Mouse (Mus musculus): ENCODE measurements at regions not wholly inside any gene's neighbourhood (a gene's known extent, or its start where the extent isn't known, plus 50 kb on each side); places are given as distances from the start of the nearest gene placed in this dataset.

GRCm38 (mm10) chr7:79543231-79544071, 74.0 kb downstream of the Rhcg start:
- under 1% methylated on average over 58 of the region's 58 CpGs for WGBS
- ATAC-seq (replicated peaks; ENCODE audit: low FRiP score): no peak

GRCm38 (mm10) chr7:79542379-79543015, 75.0 kb downstream of the Rhcg start:
- Histone ChIP-seq H3K9me3 (replicated peaks) (no peaks in the 10 kb centered on the region), H3K4me3 (replicated peaks) (no peak overlapping the region), H3K4me2 (no peak overlapping the region), H3K9ac (no peak overlapping the region), H3K27me3 (peaks cover 98% of the 10 kb centered on the region), H3K27ac (no peak overlapping the region), H3K36me3 (no peaks in the 10 kb centered on the region), H3K4me1 (peaks cover 8% of the 10 kb centered on the region)
- no peak for ATAC-seq (replicated peaks; ENCODE audit: low FRiP score)
- 2% methylated on average over 23 of the region's 23 CpGs for WGBS

More at GRCm38 (mm10) chr7:79543231-79544071, 74.0 kb downstream of the Rhcg start:
- Histone ChIP-seq H3K9ac (no peak overlapping the region), H3K36me3 (no peaks in the 10 kb centered on the region), H3K4me3 (replicated peaks) (peak overlapping the region; percentile 19), H3K4me2 (peak overlapping the region; percentile 16; the same call in 1 of the 2 replicates), H3K4me1 (peaks cover 8% of the 10 kb centered on the region), H3K27me3 (peaks cover 98% of the 10 kb centered on the region), H3K27ac (no peak overlapping the region), H3K9me3 (replicated peaks) (no peaks in the 10 kb centered on the region)

GRCm38 (mm10) chr7:79540246-79540645, 74.1 kb upstream of the Polg start:
- 26% methylated on average over 2 of the region's 2 CpGs for WGBS
- H3K27me3 ChIP-seq: peaks cover 98% of the 10 kb centered on the region
- H3K36me3 ChIP-seq: no peaks in the 10 kb centered on the region
- H3K4me2 ChIP-seq: no peak overlapping the region
- peaks cover 21% of the 10 kb centered on the region for H3K4me1 ChIP-seq
- H3K9ac ChIP-seq: no peak overlapping the region
- H3K27ac ChIP-seq: no peak overlapping the region
- no peak for ATAC-seq (replicated peaks; ENCODE audit: low FRiP score)
- no peaks in the 10 kb centered on the region for H3K9me3 ChIP-seq (replicated peaks)
- no peak overlapping the region for H3K4me3 ChIP-seq (replicated peaks)

- Histone ChIP-seq H3K27me3 (peaks cover 98% of the 10 kb centered on the region), H3K9ac (no peak overlapping the region), H3K4me1 (peaks cover 23% of the 10 kb centered on the region), H3K4me3 (replicated peaks) (no peak overlapping the region), H3K9me3 (replicated peaks) (no peaks in the 10 kb centered on the region), H3K27ac (no peak overlapping the region), H3K36me3 (no peaks in the 10 kb centered on the region), H3K4me2 (no peak overlapping the region)
- no peak for ATAC-seq (replicated peaks; ENCODE audit: low FRiP score)
- 4% methylated on average over 3 of the region's 3 CpGs for WGBS
Observed at GRCm38 (mm10) chr7:79539426-79539825, 73.3 kb upstream of the Polg start.

GRCm38 (mm10) chr7:79536157-79536641, 70.0 kb upstream of the Polg start:
- Histone ChIP-seq H3K36me3 (no peaks in the 10 kb centered on the region), H3K27me3 (peaks cover 98% of the 10 kb centered on the region), H3K9ac (no peak overlapping the region), H3K4me1 (peaks cover 15% of the 10 kb centered on the region), H3K9me3 (replicated peaks) (no peaks in the 10 kb centered on the region), H3K27ac (no peak overlapping the region), H3K4me2 (peak overlapping the region; percentile 61), H3K4me3 (replicated peaks) (peak overlapping the region; percentile 39)
- ATAC-seq (replicated peaks; ENCODE audit: low FRiP score): 0 out of 2 replicates have a peak, but pooled peaks have one; percentile 12
- under 1% methylated on average over 27 of the region's 27 CpGs for WGBS

GRCm38 (mm10) chr7:79535251-79536111, 69.3 kb upstream of the Polg start:
- H3K27ac ChIP-seq: no peak overlapping the region
- WGBS: 2% methylated on average over 60 of the region's 66 CpGs
- no peaks in the 10 kb centered on the region for H3K9me3 ChIP-seq (replicated peaks)
- no peak overlapping the region for H3K9ac ChIP-seq
- H3K36me3 ChIP-seq: no peaks in the 10 kb centered on the region
- peak overlapping the region; percentile 61 for H3K4me2 ChIP-seq
- H3K27me3 ChIP-seq: peaks cover 99% of the 10 kb centered on the region
- peak overlapping the region; percentile 39 for H3K4me3 ChIP-seq (replicated peaks)
- ATAC-seq (replicated peaks; ENCODE audit: low FRiP score): peak; percentile 33; the same call in 1 of the 2 replicates
- H3K4me1 ChIP-seq: peaks cover 15% of the 10 kb centered on the region

GRCm38 (mm10) chr7:79534819-79535218, 68.7 kb upstream of the Polg start:
- H3K36me3 ChIP-seq: no peaks in the 10 kb centered on the region
- no peak overlapping the region for H3K27ac ChIP-seq
- ATAC-seq (replicated peaks; ENCODE audit: low FRiP score): no peak
- H3K9ac ChIP-seq: no peak overlapping the region
- no peak overlapping the region for H3K4me2 ChIP-seq
- no peak overlapping the region for H3K4me3 ChIP-seq (replicated peaks)
- peaks cover 100% of the 10 kb centered on the region for H3K27me3 ChIP-seq
- no peaks in the 10 kb centered on the region for H3K9me3 ChIP-seq (replicated peaks)
- peaks cover 15% of the 10 kb centered on the region for H3K4me1 ChIP-seq
- WGBS: 2% methylated on average over 7 of the region's 7 CpGs

- no peaks in the 10 kb centered on the region for H3K9me3 ChIP-seq (replicated peaks)
- WGBS: 11% methylated on average over 5 of the region's 5 CpGs
- no peak for ATAC-seq (replicated peaks; ENCODE audit: low FRiP score)
- no peaks in the 10 kb centered on the region for H3K36me3 ChIP-seq
- H3K27me3 ChIP-seq: peaks cover 100% of the 10 kb centered on the region
- no peak overlapping the region for H3K4me3 ChIP-seq (replicated peaks)
- peaks cover 15% of the 10 kb centered on the region for H3K4me1 ChIP-seq
- H3K27ac ChIP-seq: no peak overlapping the region
- H3K4me2 ChIP-seq: no peak overlapping the region
- no peak overlapping the region for H3K9ac ChIP-seq
Observed at GRCm38 (mm10) chr7:79534381-79534780, 68.2 kb upstream of the Polg start.

GRCm38 (mm10) chr7:79532626-79533140, 66.5 kb upstream of the Polg start:
- 58% methylated on average over 5 of the region's 5 CpGs for WGBS

GRCm38 (mm10) chr7:79531551-79532356, 65.6 kb upstream of the Polg start:
- no peak overlapping the region for H3K4me3 ChIP-seq (replicated peaks)
- peaks cover 15% of the 10 kb centered on the region for H3K4me1 ChIP-seq
- H3K4me2 ChIP-seq: no peak overlapping the region
- no peaks in the 10 kb centered on the region for H3K9me3 ChIP-seq (replicated peaks)
- no peak overlapping the region for H3K27ac ChIP-seq
- no peak overlapping the region for H3K9ac ChIP-seq
- peaks cover 97% of the 10 kb centered on the region for H3K27me3 ChIP-seq
- no peak for ATAC-seq (replicated peaks; ENCODE audit: low FRiP score)
- no peaks in the 10 kb centered on the region for H3K36me3 ChIP-seq
- 9% methylated on average over 12 of the region's 12 CpGs for WGBS

More at GRCm38 (mm10) chr7:79532626-79533140, 66.5 kb upstream of the Polg start:
- Histone ChIP-seq H3K4me3 (replicated peaks) (no peak overlapping the region), H3K27ac (no peak overlapping the region), H3K36me3 (no peaks in the 10 kb centered on the region), H3K9me3 (replicated peaks) (no peaks in the 10 kb centered on the region), H3K4me2 (no peak overlapping the region), H3K9ac (no peak overlapping the region), H3K4me1 (peaks cover 15% of the 10 kb centered on the region), H3K27me3 (peaks cover 97% of the 10 kb centered on the region)
- ATAC-seq (replicated peaks; ENCODE audit: low FRiP score): no peak

GRCm38 (mm10) chr7:79531142-79531541, 65.0 kb upstream of the Polg start:
- H3K27ac ChIP-seq: no peak overlapping the region
- ATAC-seq (replicated peaks; ENCODE audit: low FRiP score): no peak
- H3K4me2 ChIP-seq: no peak overlapping the region
- WGBS: 16% methylated on average over 5 of the region's 5 CpGs
- H3K4me1 ChIP-seq: peaks cover 11% of the 10 kb centered on the region
- H3K9ac ChIP-seq: no peak overlapping the region
- no peaks in the 10 kb centered on the region for H3K36me3 ChIP-seq
- no peak overlapping the region for H3K4me3 ChIP-seq (replicated peaks)
- H3K27me3 ChIP-seq: peaks cover 97% of the 10 kb centered on the region
- H3K9me3 ChIP-seq (replicated peaks): no peaks in the 10 kb centered on the region

Data from kidney, embryonic 15.5 days (tissue).